Mouse (Mus musculus) limb, embryonic 10.5 days (tissue): ENCODE data around the gene Pvr. TPM values are rescaled to one million over a fixed set of nuclear protein-coding genes. Genes with fewer than 3 reads are reported as not detected.

Source experiments
- DNase-seq: peaks from one replicate; pipeline ENCODE4 v3.0.0-alpha.2; 2017; ENCODE audit warnings: low spot score
- H3K27ac ChIP-seq: fragments of 300-500 bp; sonication (generic); 2 replicates; pipeline ENCODE4 v1.5.1; 2016; ENCODE audit warnings: mild to moderate bottlenecking
- H3K27me3 ChIP-seq: fragments of 300-500 bp; sonication (generic); 2 replicates; pipeline ENCODE4 v1.6.1; 2016; ENCODE audit warnings: low read depth, mild to moderate bottlenecking; ENCODE audit not compliant: poor library complexity, severe bottlenecking
- H3K36me3 ChIP-seq: fragments of 300-500 bp; sonication (generic); 2 replicates; pipeline ENCODE4 v1.6.1; 2016; ENCODE audit warnings: mild to moderate bottlenecking, moderate library complexity
- H3K4me1 ChIP-seq: fragments of 300-500 bp; sonication (generic); 2 replicates; pipeline ENCODE4 v1.6.1; 2016
- H3K4me3 ChIP-seq: fragments of 300-500 bp; sonication (generic); 2 replicates; pipeline ENCODE4 v1.5.1; 2016; ENCODE audit warnings: mild to moderate bottlenecking, moderate library complexity
- H3K9me3 ChIP-seq: fragments of 300-500 bp; sonication (generic); replicated peaks from 2 replicates; pipeline ENCODE4 v1.6.1; 2016; ENCODE audit warnings: mild to moderate bottlenecking
- WGBS: fragments of 180-500 bp; shearing (Covaris S2); methylation state at CpG from one replicate; pipeline ENCODE4 v1.1.7; 2016; 5-methylcytosine and 5-hydroxymethylcytosine counted together
- polyA plus RNA-seq: library from polyadenylated mRNA; unstranded; fragments of >200 nt; fragmentation: Nextera tagmentation; extraction: Ambion mirVana; gene quantifications from 2 replicates; pipeline ENCODE4 v1.2.1, GENCODE M21; 2016

Gene Pvr
- polyA plus RNA-seq, 1 experiment from 2014 or later = 6.2 TPM

DNA sequence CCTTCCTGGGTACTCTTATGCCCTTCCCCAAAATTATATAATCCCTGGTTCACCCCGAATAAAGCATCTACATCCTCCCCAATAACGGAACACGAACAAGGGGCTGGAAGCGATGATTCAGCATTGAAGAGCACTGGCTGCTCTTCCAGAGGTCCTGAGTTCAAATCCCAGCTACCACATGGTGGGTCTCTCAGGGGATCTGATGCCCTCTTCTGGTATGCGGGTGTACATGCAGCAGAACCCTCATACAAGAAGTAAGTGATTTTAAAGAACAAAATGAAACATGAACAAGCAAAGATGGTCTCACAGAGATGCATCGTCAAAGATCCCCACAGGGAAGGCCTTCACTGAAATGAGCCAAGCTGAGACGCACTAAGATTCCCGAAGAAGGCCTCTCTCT is 40.2 kb downstream of the Pvr start:
- 81% methylated on average over 8 of the region's 8 CpGs for WGBS
- no peak overlapping the region for H3K4me3 ChIP-seq
- H3K36me3 ChIP-seq = no peaks in the 10 kb centered on the region
- H3K9me3 ChIP-seq = no peaks in the 10 kb centered on the region
- H3K27me3 ChIP-seq = no peaks in the 10 kb centered on the region
- DNase-seq = no peak
- H3K27ac ChIP-seq = no peak overlapping the region
- H3K4me1 ChIP-seq = no peaks in the 10 kb centered on the region

- Histone ChIP-seq H3K4me3 (no peak overlapping the region), H3K36me3 (no peaks in the 10 kb centered on the region), H3K9me3 (no peaks in the 10 kb centered on the region), H3K4me1 (no peaks in the 10 kb centered on the region), H3K27ac (no peak overlapping the region), H3K27me3 (no peaks in the 10 kb centered on the region)
- no peak for DNase-seq
- 55% methylated on average over 14 of the region's 14 CpGs for WGBS
Observed at GRCm38 (mm10) chr7:19876781-19877425, 44.1 kb downstream of the Pvr start.

DNA sequence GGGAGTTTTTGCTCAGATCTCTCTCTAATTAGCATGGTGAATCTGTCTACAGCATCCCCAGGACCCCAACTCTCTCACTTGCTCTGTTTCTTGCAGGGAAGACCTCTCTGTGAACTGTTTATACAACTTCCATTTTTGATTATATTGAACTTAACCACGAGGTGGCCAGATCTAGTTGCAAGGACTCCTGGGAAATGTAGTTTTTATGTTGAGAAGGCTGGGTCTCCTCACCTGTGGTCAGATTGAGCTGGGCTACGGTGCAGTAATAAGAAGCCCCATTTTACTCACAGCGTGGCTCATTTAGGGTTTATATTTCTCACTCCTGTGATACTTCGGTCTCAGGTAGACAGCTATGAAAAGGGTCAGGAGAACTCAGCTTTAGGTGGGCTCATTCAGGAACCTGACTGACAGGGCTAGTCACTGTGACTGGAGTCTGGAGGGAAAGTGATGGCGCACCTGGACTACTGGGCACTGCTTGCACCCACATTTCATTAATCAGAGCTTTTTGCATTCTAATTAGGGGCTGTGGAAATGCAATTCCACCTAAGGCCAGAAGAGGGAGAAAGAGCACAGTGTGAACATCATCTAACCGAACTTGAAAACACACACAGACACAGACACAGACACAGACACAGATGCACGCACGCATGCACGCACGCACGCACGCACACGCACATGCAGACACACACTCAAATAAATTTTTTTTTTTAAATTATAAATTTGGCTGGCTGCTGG is 44.8 kb downstream of the Pvr start:
- whole genome bisulfite sequencing = 58% methylated on average over 13 of the region's 13 CpGs

DNA sequence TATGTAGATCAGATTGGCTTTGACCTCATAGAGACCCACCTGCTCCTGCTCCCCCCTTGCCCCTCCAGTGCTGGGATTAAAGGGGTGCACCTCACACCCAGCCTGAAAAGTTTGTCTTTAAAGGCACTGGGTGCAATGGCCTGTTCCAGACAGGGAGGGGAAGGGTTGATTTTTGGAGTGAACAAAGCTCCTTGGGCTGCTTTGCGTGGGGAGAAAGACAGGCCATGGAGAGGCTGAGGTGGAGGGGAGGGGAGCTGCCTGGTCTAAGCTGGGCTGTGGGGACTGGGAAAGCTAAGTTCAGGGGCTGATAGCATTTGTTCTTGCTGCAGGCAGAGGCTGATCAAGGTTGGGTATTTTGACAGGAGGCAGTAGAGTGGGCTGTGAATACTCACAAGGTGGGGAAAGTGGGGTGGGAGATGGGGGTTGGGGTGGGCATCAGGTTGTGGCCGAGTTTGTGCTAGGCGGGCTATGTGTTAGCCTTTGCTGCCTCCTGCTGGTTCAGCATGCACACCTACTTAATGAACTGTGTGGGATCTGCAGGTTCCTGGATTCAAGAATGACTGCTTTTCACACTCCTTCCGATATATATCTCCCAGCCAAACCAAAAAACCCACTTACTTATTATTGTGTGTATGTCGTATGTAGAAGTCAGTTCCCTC is 48.9 kb downstream of the Pvr start:
- Histone ChIP-seq H3K4me1 (no peaks in the 10 kb centered on the region), H3K4me3 (no peak overlapping the region), H3K9me3 (no peaks in the 10 kb centered on the region), H3K27ac (no peak overlapping the region), H3K27me3 (no peaks in the 10 kb centered on the region), H3K36me3 (no peaks in the 10 kb centered on the region)
- WGBS = 44% methylated on average over 5 of the region's 5 CpGs
- peak; percentile 37 for DNase-seq

More for the DNA sequence above, 44.8 kb downstream of the Pvr start:
- no peaks in the 10 kb centered on the region for H3K27me3 ChIP-seq
- no peaks in the 10 kb centered on the region for H3K36me3 ChIP-seq
- no peaks in the 10 kb centered on the region for H3K9me3 ChIP-seq
- H3K27ac ChIP-seq = no peak overlapping the region
- H3K4me3 ChIP-seq = no peak overlapping the region
- DNase-seq = no peak
- no peaks in the 10 kb centered on the region for H3K4me1 ChIP-seq

- Histone ChIP-seq H3K36me3 (no peaks in the 10 kb centered on the region), H3K27ac (no peak overlapping the region), H3K4me1 (no peaks in the 10 kb centered on the region), H3K27me3 (no peaks in the 10 kb centered on the region), H3K9me3 (no peaks in the 10 kb centered on the region), H3K4me3 (no peak overlapping the region)
- DNase-seq = no peak
- 72% methylated on average over 10 of the region's 10 CpGs for WGBS
Observed at GRCm38 (mm10) chr7:19871137-19871621, 49.8 kb downstream of the Pvr start.

GRCm38 (mm10) chr7:19867751-19868399 is 53.1 kb downstream of the Pvr start:
- H3K9me3 ChIP-seq = no peaks in the 10 kb centered on the region

GRCm38 (mm10) chr7:19866490-19866889 is 54.5 kb downstream of the Pvr start:
- H3K36me3 ChIP-seq = no peaks in the 10 kb centered on the region
- no peaks in the 10 kb centered on the region for H3K4me1 ChIP-seq
- H3K4me3 ChIP-seq = no peak overlapping the region
- no peak overlapping the region for H3K27ac ChIP-seq
- no peak for DNase-seq
- no peaks in the 10 kb centered on the region for H3K9me3 ChIP-seq
- 84% methylated on average over 6 of the region's 6 CpGs for WGBS
- no peaks in the 10 kb centered on the region for H3K27me3 ChIP-seq

More at GRCm38 (mm10) chr7:19867751-19868399, 53.1 kb downstream of the Pvr start:
- H3K4me3 ChIP-seq = no peak overlapping the region
- H3K4me1 ChIP-seq = no peaks in the 10 kb centered on the region
- WGBS = 90% methylated on average over 16 of the region's 16 CpGs
- no peaks in the 10 kb centered on the region for H3K36me3 ChIP-seq
- DNase-seq = no peak
- no peaks in the 10 kb centered on the region for H3K27me3 ChIP-seq
- no peak overlapping the region for H3K27ac ChIP-seq

- no peak for DNase-seq
- Histone ChIP-seq H3K4me3 (no peak overlapping the region), H3K27me3 (no peaks in the 10 kb centered on the region), H3K27ac (no peak overlapping the region), H3K36me3 (no peaks in the 10 kb centered on the region), H3K9me3 (no peaks in the 10 kb centered on the region), H3K4me1 (no peaks in the 10 kb centered on the region)
- WGBS = 81% methylated on average over 8 of the region's 8 CpGs
Observed at GRCm38 (mm10) chr7:19865246-19866036, 55.5 kb downstream of the Pvr start.

GRCm38 (mm10) chr7:19864241-19864640 is 56.7 kb downstream of the Pvr start:
- Histone ChIP-seq H3K9me3 (no peaks in the 10 kb centered on the region), H3K4me3 (no peak overlapping the region), H3K27me3 (no peaks in the 10 kb centered on the region), H3K27ac (no peak overlapping the region), H3K4me1 (no peaks in the 10 kb centered on the region), H3K36me3 (no peaks in the 10 kb centered on the region)
- DNase-seq = no peak
- 47% methylated on average over 2 of the region's 2 CpGs for WGBS

DNA sequence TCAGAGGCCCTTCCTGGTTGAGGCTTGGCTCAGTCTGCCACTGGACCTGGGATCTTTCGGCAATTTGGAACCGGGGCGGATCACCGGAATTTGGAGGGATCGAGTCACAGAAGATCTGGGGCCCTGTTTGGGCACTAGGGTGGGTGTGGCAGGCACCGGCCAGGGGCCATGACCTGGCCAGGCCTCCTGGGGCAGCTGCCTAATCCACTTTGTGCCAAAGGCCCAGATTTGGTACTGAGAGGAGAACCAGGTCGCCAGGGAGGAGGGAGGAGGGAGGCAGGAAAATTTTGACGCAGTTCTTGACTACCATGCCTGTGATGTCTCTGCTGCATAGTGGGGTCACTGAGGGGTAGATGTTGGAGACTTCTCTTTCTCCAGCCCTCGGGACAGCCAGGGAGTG is 59.8 kb downstream of the Pvr start, which contains the start of gene Ceacam16:
Gene Ceacam16, minus strand, starts transcription at position 101 of the 400 bp plus-strand sequence.
- 85% methylated on average over 9 of the region's 9 CpGs for WGBS
- H3K27ac ChIP-seq = no peak within 1 kb of the TSS
- H3K27me3 ChIP-seq = no peaks in the 10 kb centered on the region
- H3K4me3 ChIP-seq = no peak within 1 kb of the TSS
- no peak for DNase-seq
- H3K9me3 ChIP-seq = no peaks in the 10 kb centered on the region
- no peaks in the 10 kb centered on the region for H3K36me3 ChIP-seq
- H3K4me1 ChIP-seq = no peaks in the 10 kb centered on the region

- WGBS = 73% methylated on average over 10 of the region's 10 CpGs
- no peaks in the 10 kb centered on the region for H3K27me3 ChIP-seq
- no peak for DNase-seq
- H3K4me1 ChIP-seq = no peaks in the 10 kb centered on the region
- H3K27ac ChIP-seq = no peak overlapping the region
- H3K4me3 ChIP-seq = no peak overlapping the region
- no peaks in the 10 kb centered on the region for H3K9me3 ChIP-seq
- no peaks in the 10 kb centered on the region for H3K36me3 ChIP-seq
Observed at GRCm38 (mm10) chr7:19859740-19860139, 61.2 kb downstream of the Pvr start.

GRCm38 (mm10) chr7:19856283-19856682 is 64.7 kb downstream of the Pvr start:
- peaks cover 25% of the 10 kb centered on the region for H3K27me3 ChIP-seq
- WGBS = 83% methylated on average over 6 of the region's 6 CpGs

More at GRCm38 (mm10) chr7:19856283-19856682, 64.7 kb downstream of the Pvr start:
- no peaks in the 10 kb centered on the region for H3K36me3 ChIP-seq
- H3K9me3 ChIP-seq = no peaks in the 10 kb centered on the region
- no peak overlapping the region for H3K27ac ChIP-seq
- H3K4me3 ChIP-seq = no peak overlapping the region
- DNase-seq = no peak
- peaks cover 6% of the 10 kb centered on the region for H3K4me1 ChIP-seq
